Mouse (Mus musculus) limb, embryonic 15.5 days (tissue): Measurements from ENCODE around the gene Tmtc2. TPM values are rescaled to one million over a fixed set of nuclear protein-coding genes. Genes with fewer than 3 reads are reported as not detected.

Experiments
- ATAC-seq: fragments of 200-750 bp; cut with Nextera tagmentation; 2 replicates; pipeline ENCODE4 v1.8.0; 2017; ENCODE audit warnings: low read depth, moderate TSS enrichment; ENCODE audit not compliant: insufficient number of reproducible peaks, low FRiP score, low TSS enrichment
- H3K27ac ChIP-seq: fragments of 300-500 bp; sonication (generic); 2 replicates; pipeline ENCODE4 v1.5.1; 2015; ENCODE audit warnings: moderate library complexity, mild to moderate bottlenecking, inconsistent platforms
- H3K27me3 ChIP-seq: fragments of 300-500 bp; sonication (generic); 2 replicates; pipeline ENCODE4 v1.6.1; 2015; ENCODE audit warnings: inconsistent platforms
- H3K36me3 ChIP-seq: fragments of 300-500 bp; sonication (generic); 2 replicates; pipeline ENCODE4 v1.6.1; 2015; ENCODE audit warnings: inconsistent platforms
- H3K4me1 ChIP-seq: fragments of 300-500 bp; sonication (generic); 2 replicates; pipeline ENCODE4 v1.6.1; 2015; ENCODE audit warnings: inconsistent platforms
- H3K4me2 ChIP-seq: fragments of 300-500 bp; sonication (generic); 2 replicates; pipeline ENCODE4 v1.6.1; 2015; ENCODE audit warnings: mild to moderate bottlenecking, inconsistent platforms
- H3K4me3 ChIP-seq: fragments of 300-500 bp; sonication (generic); 2 replicates; pipeline ENCODE4 v1.5.1; 2015; ENCODE audit warnings: mild to moderate bottlenecking, inconsistent platforms
- H3K9ac ChIP-seq: fragments of 300-500 bp; sonication (generic); 2 replicates; pipeline ENCODE4 v1.6.1; 2015; ENCODE audit warnings: inconsistent platforms
- H3K9me3 ChIP-seq: fragments of 300-500 bp; sonication (generic); 2 replicates; pipeline ENCODE4 v1.6.1; 2016; ENCODE audit warnings: inconsistent platforms
- WGBS: fragments of 180-500 bp; shearing (Covaris S2); methylation state at CpG from one replicate; pipeline ENCODE4 v1.1.7; 2015; 5-methylcytosine and 5-hydroxymethylcytosine counted together
- polyA plus RNA-seq: library from polyadenylated mRNA; unstranded; fragments of >200 nt; fragmentation: Nextera tagmentation; extraction: Ambion mirVana; gene quantifications from 2 replicates; pipeline ENCODE4 v1.2.1, GENCODE M21; 2015

The Tmtc2 gene
- 19.0 and 22.0 TPM in 2 replicates for polyA plus RNA-seq

DNA sequence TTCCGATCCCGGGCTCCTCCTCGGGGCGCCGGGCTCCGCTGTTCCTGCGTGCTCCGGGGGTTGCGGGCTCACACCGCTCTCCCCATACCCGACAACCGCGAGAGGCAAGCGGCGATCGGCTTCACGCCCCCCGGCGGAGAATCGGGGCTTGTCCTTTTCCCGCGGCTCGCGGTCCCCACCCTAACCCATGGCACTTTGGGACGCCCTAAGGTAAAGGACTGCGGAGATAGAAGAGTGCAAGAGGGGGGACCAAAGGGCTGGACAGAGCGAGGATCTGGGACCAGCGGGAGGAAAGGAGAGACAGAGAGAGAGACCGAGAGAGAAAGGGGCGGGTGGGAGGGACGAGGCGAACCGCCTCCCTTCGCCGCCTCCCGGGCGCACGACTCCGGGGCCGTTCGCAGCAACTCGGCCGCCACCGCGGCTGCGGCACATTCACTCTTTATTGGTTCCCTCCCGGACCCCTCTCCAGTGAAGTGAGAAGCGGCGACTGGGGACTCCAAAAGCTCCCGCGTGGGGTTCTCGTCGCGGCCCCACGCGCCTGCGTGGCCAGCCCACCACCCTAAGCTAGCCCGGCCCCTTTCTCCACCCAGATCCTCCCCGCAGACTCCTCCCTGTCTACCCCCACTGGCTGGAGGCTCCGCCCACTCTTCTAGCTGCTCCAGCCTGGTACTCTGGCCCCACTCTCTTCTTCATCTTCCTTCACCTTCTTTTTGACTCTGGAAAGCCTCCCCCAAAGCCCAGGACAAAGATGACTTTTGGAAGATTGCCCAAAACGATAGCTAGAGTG lies at the start of gene Tmtc2:
Gene Tmtc2, minus strand, starts transcription at position 544 of the 787 bp plus-strand sequence.
- Histone ChIP-seq H3K9ac (peak within 1 kb of the TSS; percentile 69), H3K9me3 (no peaks in the 10 kb centered on the region), H3K4me1 (peaks cover 35% of the 10 kb centered on the region; the same call in 1 of the 2 replicates), H3K36me3 (no peaks in the 10 kb centered on the region), H3K27ac (peak within 1 kb of the TSS; percentile 91), H3K4me3 (peak within 1 kb of the TSS; percentile 76), H3K27me3 (no peaks in the 10 kb centered on the region), H3K4me2 (peak within 1 kb of the TSS; percentile 91)
- under 1% methylated on average over 48 of the region's 61 CpGs for WGBS
- ATAC-seq, result peak; percentile 97

DNA sequence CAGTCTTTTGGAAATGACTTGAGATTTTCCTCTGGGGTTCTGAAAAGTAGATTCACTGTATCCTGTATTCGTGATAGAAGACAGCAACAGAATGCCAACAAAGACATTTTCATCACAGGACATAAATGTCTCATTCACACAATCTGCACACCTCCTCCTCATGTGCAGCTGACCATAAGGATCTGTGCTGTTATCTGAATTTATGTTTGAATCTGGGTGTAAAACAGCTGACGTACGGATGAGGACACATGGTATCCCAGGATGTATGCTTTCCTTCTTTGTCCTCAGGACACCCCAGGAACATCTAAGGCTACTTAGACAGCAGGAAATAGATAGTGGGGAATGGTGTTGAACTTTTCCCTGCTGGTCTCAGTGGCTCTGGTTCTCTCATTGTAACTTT lies 37.9 kb upstream of the Tmtc2 start:
- Histone ChIP-seq H3K4me2 (no peak overlapping the region), H3K4me3 (no peak overlapping the region), H3K9me3 (no peaks in the 10 kb centered on the region), H3K27me3 (no peaks in the 10 kb centered on the region), H3K36me3 (no peaks in the 10 kb centered on the region), H3K4me1 (no peaks in the 10 kb centered on the region), H3K9ac (no peak overlapping the region), H3K27ac (no peak overlapping the region)
- no peak for ATAC-seq
- WGBS, result 90% methylated on average over 3 of the region's 3 CpGs

DNA sequence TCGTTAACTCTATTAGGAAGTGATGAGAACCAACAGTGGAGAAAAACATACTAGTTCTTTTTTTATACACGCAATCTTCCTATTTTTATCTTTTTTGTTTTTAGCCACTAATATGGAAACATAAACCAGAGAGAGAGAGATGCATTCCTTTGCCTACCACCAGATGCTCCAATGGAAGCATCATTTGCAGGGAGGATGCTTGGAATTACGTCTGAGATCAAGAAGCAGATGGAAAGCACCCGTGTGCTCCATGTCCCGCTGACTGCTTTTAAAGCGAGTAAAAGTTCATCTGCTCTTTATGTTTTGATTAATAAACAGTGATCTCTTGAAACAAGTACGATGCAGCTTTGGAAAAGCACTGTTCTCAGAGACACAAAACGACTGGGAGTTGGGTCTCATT lies 24.6 kb upstream of the Tmtc2 start:
- no peaks in the 10 kb centered on the region for H3K9me3 ChIP-seq
- H3K36me3 ChIP-seq, result no peaks in the 10 kb centered on the region
- no peaks in the 10 kb centered on the region for H3K4me1 ChIP-seq
- no peak overlapping the region for H3K4me3 ChIP-seq
- no peak overlapping the region for H3K27ac ChIP-seq
- no peak for ATAC-seq
- H3K9ac ChIP-seq, result no peak overlapping the region
- H3K27me3 ChIP-seq, result no peaks in the 10 kb centered on the region
- no peak overlapping the region for H3K4me2 ChIP-seq
- 67% methylated on average over 8 of the region's 8 CpGs for WGBS

DNA sequence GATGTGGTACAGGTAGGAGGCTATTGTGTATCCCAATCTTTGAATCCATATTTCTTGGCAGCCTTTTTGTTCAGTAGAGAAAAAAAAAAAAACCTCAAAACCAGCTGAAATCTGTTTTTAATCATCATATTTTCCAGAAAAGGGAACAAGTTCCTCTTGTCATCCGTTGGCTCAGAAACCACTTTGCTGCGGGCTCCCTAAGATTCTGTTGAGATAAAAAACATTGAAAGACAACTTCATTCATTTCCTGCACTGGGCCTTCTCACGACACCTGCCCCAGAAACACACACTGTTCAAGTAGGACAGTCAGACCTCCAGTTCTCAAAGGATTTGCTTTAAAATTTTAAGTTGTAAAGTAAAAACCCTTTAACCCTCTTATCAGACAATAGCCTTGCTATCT lies 23.0 kb upstream of the Tmtc2 start:
- H3K4me2 ChIP-seq, result no peak overlapping the region
- no peak overlapping the region for H3K27ac ChIP-seq
- no peak overlapping the region for H3K4me3 ChIP-seq
- no peak overlapping the region for H3K9ac ChIP-seq
- 49% methylated on average over 3 of the region's 3 CpGs for WGBS
- H3K27me3 ChIP-seq, result no peaks in the 10 kb centered on the region
- H3K9me3 ChIP-seq, result no peaks in the 10 kb centered on the region
- no peak for ATAC-seq
- H3K36me3 ChIP-seq, result no peaks in the 10 kb centered on the region
- no peaks in the 10 kb centered on the region for H3K4me1 ChIP-seq

- H3K27ac ChIP-seq, result peak overlapping the region; percentile 43; the same call in 1 of the 2 replicates
- ATAC-seq, result peak; percentile 55; the same call in 1 of the 2 replicates
These were observed 21.3 kb upstream of the Tmtc2 start for GRCm38 (mm10) chr10:105595480-105596102.

GRCm38 (mm10) chr10:105588141-105588540 lies 13.9 kb upstream of the Tmtc2 start:
- Histone ChIP-seq H3K27ac (no peak overlapping the region), H3K4me3 (no peak overlapping the region), H3K36me3 (no peaks in the 10 kb centered on the region), H3K9me3 (no peaks in the 10 kb centered on the region), H3K4me2 (no peak overlapping the region), H3K4me1 (no peaks in the 10 kb centered on the region), H3K9ac (no peak overlapping the region), H3K27me3 (no peaks in the 10 kb centered on the region)
- ATAC-seq, result no peak

More at GRCm38 (mm10) chr10:105595480-105596102, 21.3 kb upstream of the Tmtc2 start:
- Histone ChIP-seq H3K4me2 (no peak overlapping the region), H3K27me3 (no peaks in the 10 kb centered on the region), H3K9me3 (no peaks in the 10 kb centered on the region), H3K36me3 (no peaks in the 10 kb centered on the region), H3K9ac (no peak overlapping the region), H3K4me1 (no peaks in the 10 kb centered on the region), H3K4me3 (no peak overlapping the region)
- 55% methylated on average over 7 of the region's 7 CpGs for WGBS

- no peak for ATAC-seq
- Histone ChIP-seq H3K4me3 (no peak overlapping the region), H3K4me1 (peaks cover 23% of the 10 kb centered on the region; the same call in 1 of the 2 replicates), H3K9ac (no peak overlapping the region), H3K36me3 (no peaks in the 10 kb centered on the region), H3K9me3 (no peaks in the 10 kb centered on the region), H3K27me3 (no peaks in the 10 kb centered on the region), H3K27ac (no peak overlapping the region), H3K4me2 (no peak overlapping the region)
- 67% methylated on average over 2 of the region's 2 CpGs for WGBS
These were observed 5.1 kb upstream of the Tmtc2 start for GRCm38 (mm10) chr10:105579318-105579717.

- WGBS, result 34% methylated on average over 8 of the region's 8 CpGs
- H3K27me3 ChIP-seq, result no peaks in the 10 kb centered on the region
- ATAC-seq, result no peak
- no peaks in the 10 kb centered on the region for H3K9me3 ChIP-seq
- peaks cover 23% of the 10 kb centered on the region; the same call in 1 of the 2 replicates for H3K4me1 ChIP-seq
- no peak overlapping the region for H3K27ac ChIP-seq
- no peak overlapping the region for H3K9ac ChIP-seq
- no peak overlapping the region for H3K4me3 ChIP-seq
- no peaks in the 10 kb centered on the region for H3K36me3 ChIP-seq
- H3K4me2 ChIP-seq, result no peak overlapping the region
These were observed 4.1 kb upstream of the Tmtc2 start for GRCm38 (mm10) chr10:105578291-105578845.

DNA sequence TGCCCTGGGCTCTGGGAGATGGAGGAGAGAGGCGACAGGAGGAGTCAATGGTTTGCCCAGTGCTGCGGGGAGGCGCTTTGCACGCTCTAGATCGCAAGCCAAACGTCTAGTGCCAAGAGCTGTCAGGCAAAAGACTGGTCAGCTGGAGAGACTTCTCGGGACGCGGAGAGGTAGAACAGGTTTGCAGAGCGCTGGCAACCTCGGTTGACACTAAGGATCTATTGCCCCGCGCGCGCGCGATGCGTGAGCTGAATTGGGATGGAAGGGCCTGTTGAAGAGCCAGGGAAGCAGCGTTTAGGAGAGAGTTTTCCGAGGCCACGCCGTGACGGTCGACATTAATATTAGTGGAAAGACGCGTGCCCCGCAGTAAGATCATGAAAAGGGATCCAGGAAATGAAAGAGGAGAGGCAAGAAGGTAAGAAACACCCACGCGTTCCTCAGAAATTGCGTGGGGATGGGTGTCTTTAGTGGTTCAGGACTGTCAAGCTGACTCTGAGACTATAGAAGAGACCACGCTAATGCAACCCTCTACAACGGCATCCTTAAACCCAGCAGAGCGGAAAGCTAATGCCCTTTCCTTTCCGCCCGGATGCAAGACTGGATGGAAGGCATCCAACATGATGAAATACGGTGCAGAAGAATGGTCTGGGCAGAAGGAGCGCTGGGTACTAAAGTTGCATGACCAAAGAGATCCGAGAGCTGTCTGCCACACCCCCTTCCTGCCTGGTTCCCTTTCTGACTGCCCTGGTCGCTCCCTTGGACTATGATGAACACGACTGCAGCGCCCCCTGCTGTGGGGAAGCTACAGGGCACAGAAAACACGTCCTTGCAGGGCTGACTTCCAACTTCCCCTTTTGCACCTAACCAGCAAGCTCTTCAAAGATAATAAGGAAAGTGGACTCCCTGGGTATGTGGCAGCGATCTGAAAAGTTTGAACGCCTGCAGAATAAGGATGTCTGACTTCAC lies 727 bp upstream of the Tmtc2 start:
- peak; percentile 62 for ATAC-seq
- under 1% methylated on average over 44 of the region's 44 CpGs for WGBS

DNA sequence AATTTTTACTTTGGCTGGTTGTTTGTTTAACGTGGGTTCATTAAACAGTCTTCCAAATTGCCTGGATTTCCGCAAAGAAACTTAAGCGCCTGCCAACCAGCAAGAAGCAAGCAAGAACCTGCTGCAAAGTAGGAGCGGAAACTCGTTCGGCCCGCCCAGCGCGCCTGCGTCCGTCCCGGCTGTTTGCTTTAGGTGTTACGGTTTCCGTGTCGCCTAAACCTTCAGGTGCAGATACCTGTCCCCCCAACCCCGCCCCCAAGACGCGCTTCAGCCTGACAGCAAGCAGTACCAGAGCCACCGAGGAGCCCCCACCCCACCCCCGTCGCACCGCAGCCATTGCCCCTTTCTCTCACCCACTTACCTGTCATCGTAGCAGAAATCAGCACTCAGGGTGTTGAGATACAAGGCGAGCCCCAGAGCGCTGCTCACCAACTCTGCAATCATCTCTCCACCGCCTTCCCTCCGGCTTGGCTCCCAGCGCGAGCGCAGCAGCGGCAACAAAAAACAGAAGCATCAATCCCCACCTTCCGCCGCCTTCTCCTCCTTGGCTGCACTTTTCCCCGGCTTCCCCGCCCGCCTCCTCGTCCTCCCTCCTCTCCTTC lies 844 bp downstream of the Tmtc2 start:
- Histone ChIP-seq H3K9me3 (no peaks in the 10 kb centered on the region), H3K27ac (peak overlapping the region; percentile 91), H3K4me1 (peaks cover 33% of the 10 kb centered on the region; the same call in 1 of the 2 replicates), H3K9ac (peak overlapping the region; percentile 69), H3K4me2 (peak overlapping the region; percentile 91), H3K4me3 (peak overlapping the region; percentile 76), H3K36me3 (no peaks in the 10 kb centered on the region), H3K27me3 (no peaks in the 10 kb centered on the region)
- under 1% methylated on average over 37 of the region's 37 CpGs for WGBS
- no peak for ATAC-seq

More for the DNA sequence above, 727 bp upstream of the Tmtc2 start:
- H3K9ac ChIP-seq, result peak overlapping the region; percentile 2
- no peaks in the 10 kb centered on the region for H3K9me3 ChIP-seq
- H3K4me2 ChIP-seq, result peak overlapping the region; percentile 91
- no peaks in the 10 kb centered on the region for H3K27me3 ChIP-seq
- peaks cover 35% of the 10 kb centered on the region; the same call in 1 of the 2 replicates for H3K4me1 ChIP-seq
- no peaks in the 10 kb centered on the region for H3K36me3 ChIP-seq
- peak overlapping the region; percentile 91 for H3K27ac ChIP-seq
- peak overlapping the region; percentile 76 for H3K4me3 ChIP-seq

DNA sequence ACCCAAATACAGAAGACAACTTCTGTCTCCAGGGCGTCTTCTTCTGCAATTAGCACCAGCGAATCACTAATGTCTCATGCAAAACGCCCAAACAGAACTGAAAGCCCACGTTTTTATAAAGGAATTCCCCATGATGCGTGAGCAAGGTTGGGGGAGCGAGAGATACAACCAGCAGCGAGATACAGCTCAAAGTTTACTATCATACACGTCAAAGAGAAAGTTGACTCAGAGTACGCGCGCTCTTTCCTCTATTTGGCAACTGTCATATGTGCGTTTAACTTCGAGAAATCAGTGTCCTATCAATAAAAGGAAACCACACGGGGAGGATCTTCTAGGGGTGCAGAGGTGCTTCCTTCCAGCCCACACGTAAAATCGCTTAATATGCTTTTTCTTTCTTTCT lies 1.4 kb downstream of the Tmtc2 start:
- Histone ChIP-seq H3K27me3 (no peaks in the 10 kb centered on the region), H3K9me3 (no peaks in the 10 kb centered on the region), H3K4me3 (peak overlapping the region; percentile 76), H3K36me3 (no peaks in the 10 kb centered on the region), H3K4me1 (peaks cover 29% of the 10 kb centered on the region; the same call in 1 of the 2 replicates), H3K4me2 (peak overlapping the region; percentile 91), H3K27ac (no peak overlapping the region), H3K9ac (peak overlapping the region; percentile 44; the same call in 1 of the 2 replicates)
- WGBS, result 3% methylated on average over 16 of the region's 16 CpGs
- ATAC-seq, result no peak
